Mouse (Mus musculus) cerebellum, adult 2 months (tissue): Measurements from ENCODE around the gene Hamp2. TPM values are rescaled to one million over a fixed set of nuclear protein-coding genes. Genes with fewer than 3 reads are reported as not detected.
"Not testable (repeated sequence)": the region's sequence is repeated elsewhere in the genome, so short reads cannot be mapped to it uniquely, and the experiment has no call there.

Experiments
- DNase-seq, 2 experiments: peaks; one replicate each; pipeline ENCODE4 v3.0.0; 2021
- H3K27ac ChIP-seq: fragments of 200-500 bp; 2 replicates; pipeline ENCODE4 v1.5.1; 2012; ENCODE audit warnings: low read length, control low read depth, inconsistent platforms; ENCODE audit not compliant: insufficient read depth
- H3K27me3 ChIP-seq: fragments of 200-500 bp; 2 replicates; pipeline ENCODE4 v1.6.1; 2012; ENCODE audit warnings: inconsistent platforms, mild to moderate bottlenecking, low read length, moderate library complexity; ENCODE audit not compliant: control insufficient read depth, insufficient read depth
- H3K4me1 ChIP-seq: fragments of 200-500 bp; 2 replicates; pipeline ENCODE4 v1.6.1; 2011; ENCODE audit warnings: low read length; ENCODE audit not compliant: control insufficient read depth, insufficient read depth
- H3K4me3 ChIP-seq: fragments of 200-500 bp; replicated peaks from 2 replicates; pipeline ENCODE3; 2011; ENCODE audit warnings: mild to moderate bottlenecking, low read depth, low read length, control low read depth; ENCODE audit not compliant: insufficient read depth
- CTCF ChIP-seq: fragments of 200-500 bp; IDR thresholded peaks from 2 replicates; pipeline ENCODE4 v1.5.1; 2011; ENCODE audit warnings: low read depth, mild to moderate bottlenecking, control low read depth, low read length, moderate library complexity, borderline replicate concordance; ENCODE audit not compliant: insufficient read depth
- POLR2A ChIP-seq: fragments of 200-500 bp; IDR thresholded peaks from 2 replicates; pipeline ENCODE4 v1.6.1; 2011; ENCODE audit warnings: low read length, control low read depth, borderline replicate concordance; ENCODE audit not compliant: insufficient read depth
- WGBS: fragments of 180-500 bp; shearing (Covaris S2); methylation state at CpG from one replicate; pipeline ENCODE4 v1.1.7; 2018; 5-methylcytosine and 5-hydroxymethylcytosine counted together
- polyA plus RNA-seq: library from polyadenylated mRNA; depleted of rRNA; stranded (reverse); fragments of >200 nt; gene quantifications from 2 replicates; pipeline ENCODE4 v1.2.3, GENCODE M21; 2012

Hamp2 gene
- polyA plus RNA-seq, 1 experiment = not detected

DNA sequence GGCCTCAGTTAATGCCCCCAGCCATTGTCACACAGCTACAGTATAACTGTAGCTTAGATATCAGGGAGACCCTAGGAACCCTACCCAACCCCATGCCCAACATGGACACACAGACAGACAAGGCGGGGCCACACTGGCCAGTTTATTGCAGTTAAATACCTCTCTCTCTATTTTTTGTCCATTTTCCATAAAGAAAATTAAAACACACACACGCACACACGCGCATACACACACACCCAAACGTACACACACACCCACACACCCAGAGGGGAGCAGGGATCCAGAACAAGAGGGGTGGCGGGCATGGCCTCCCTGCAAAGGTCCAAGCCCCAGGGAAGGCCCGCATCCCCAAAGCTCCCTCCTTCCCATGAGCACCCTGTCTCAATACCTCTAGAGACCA, 21.4 kb upstream of the Hamp2 start:
- peak in 1 of 2 experiments; percentile 0 for DNase-seq
- WGBS = 91% methylated on average over 7 of the region's 7 CpGs
- TF ChIP-seq CTCF (no peak), POLR2A (no peak)
- Histone ChIP-seq H3K4me1 (no peaks in the 10 kb centered on the region), H3K27ac (no peak overlapping the region), H3K4me3 (no peak overlapping the region), H3K27me3 (no peaks in the 10 kb centered on the region)

DNA sequence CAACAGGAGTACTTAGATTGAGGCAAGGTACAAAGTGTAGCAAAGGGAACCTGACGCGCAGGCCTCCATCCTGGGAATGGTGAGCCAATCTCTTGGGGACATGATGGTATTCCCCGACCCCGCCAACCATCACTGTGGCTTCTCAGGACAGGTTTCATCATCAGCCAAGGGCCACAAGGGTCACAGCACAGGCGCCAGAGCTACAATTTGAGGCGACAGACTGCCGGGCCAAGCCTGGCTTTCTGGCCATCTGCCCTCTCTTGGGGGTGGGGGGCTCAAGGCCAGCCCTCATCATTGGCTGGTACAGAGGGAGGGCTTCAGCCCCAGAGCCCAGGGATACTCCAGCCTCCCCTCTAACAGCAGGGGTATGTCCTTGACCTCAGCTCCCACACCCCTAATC, 21.0 kb upstream of the Hamp2 start:
- not testable (repeated sequence) for H3K4me3 ChIP-seq, H3K4me1 ChIP-seq, H3K27ac ChIP-seq, H3K27me3 ChIP-seq, DNase-seq
- 39% methylated on average over 7 of the region's 7 CpGs for WGBS

DNA sequence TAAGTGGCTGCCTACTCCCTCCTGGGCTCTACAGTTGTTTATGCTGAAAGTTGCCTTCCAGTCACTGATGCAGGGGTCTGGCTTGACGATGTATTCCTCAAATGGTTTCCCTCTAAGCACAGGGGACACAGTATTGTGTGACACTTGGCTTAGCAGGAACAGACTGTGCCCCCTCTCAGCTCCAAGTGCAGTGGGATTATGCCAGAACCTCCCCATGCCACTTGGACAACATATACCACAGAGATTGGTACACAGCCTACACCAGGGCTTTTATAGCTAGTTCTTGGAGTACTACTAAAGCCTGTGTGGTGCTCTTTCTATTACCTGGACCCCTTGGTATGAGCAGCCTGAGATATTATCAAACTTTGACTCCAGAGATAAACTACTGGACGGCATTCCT, 20.2 kb upstream of the Hamp2 start:
- H3K27ac ChIP-seq, H3K4me3 ChIP-seq, H3K27me3 ChIP-seq, H3K4me1 ChIP-seq, DNase-seq: not testable (repeated sequence)
- 40% methylated on average over 2 of the region's 2 CpGs for WGBS

DNA sequence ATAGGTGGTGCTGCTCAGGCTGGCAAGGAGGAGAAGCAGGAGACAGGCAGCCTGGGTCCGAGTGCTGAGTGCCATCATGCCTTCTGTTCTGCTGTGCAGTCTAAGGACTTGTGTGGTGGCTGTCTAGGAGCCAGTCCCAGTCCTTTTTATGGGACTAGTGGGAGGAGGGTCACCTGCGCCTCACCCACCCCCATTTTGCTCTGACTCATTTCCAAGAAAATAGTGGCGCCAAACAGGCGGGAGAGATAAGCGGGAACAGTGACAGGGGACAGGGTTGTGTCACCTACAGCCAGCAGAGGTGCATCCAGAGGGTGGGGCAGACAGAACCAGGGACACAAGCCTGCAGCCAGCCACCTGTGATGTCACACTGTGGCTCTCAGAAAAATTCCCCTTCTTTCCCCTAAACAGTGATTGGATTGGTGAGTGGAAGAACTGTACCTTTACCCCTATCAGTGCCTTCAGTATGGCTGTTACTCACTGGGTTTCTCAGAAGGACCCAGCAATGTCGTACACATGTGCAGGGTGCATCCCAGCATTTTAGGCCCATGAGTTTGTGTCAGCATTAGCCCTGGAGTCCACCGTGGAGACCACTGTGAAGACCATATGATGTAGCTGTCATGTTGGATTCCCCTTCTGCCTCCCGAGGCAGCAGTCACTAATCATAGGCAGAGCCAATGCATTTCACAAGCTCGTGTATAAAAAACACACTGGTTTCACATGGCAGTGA, 19.6 kb upstream of the Hamp2 start, which contains the start of gene Hamp:
Hamp (minus strand) TSS at position 124 of the 727 bp plus-strand sequence.
- Histone ChIP-seq H3K27ac (no peak within 1 kb of the TSS), H3K27me3 (no peaks in the 10 kb centered on the region), H3K4me1 (no peaks in the 10 kb centered on the region), H3K4me3 (no peak within 1 kb of the TSS)
- 46% methylated on average over 9 of the region's 9 CpGs for WGBS
- no peak for DNase-seq
- TF ChIP-seq CTCF = no peak
- no peak for TF ChIP-seq POLR2A

DNA sequence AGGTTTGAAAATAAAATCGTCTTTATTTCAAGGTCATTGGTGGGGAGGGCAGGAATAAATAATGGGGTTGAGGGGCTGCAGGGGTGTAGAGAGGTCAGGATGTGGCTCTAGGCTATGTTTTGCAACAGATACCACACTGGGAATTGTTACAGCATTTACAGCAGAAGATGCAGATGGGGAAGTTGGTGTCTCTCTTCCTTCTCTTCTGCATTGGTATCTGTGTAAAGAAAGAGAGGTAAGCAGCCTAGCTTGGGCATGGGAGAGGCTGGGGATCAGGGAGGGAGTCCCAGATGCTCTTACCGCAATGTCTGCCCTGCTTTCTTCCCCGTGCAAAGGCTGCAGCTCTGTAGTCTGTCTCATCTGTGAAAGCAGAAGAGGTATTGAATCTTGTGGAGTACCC, 17.9 kb upstream of the Hamp2 start:
- not testable (repeated sequence) for DNase-seq, H3K27me3 ChIP-seq, H3K4me1 ChIP-seq, H3K4me3 ChIP-seq, H3K27ac ChIP-seq
- 49% methylated on average over 3 of the region's 3 CpGs for WGBS

DNA sequence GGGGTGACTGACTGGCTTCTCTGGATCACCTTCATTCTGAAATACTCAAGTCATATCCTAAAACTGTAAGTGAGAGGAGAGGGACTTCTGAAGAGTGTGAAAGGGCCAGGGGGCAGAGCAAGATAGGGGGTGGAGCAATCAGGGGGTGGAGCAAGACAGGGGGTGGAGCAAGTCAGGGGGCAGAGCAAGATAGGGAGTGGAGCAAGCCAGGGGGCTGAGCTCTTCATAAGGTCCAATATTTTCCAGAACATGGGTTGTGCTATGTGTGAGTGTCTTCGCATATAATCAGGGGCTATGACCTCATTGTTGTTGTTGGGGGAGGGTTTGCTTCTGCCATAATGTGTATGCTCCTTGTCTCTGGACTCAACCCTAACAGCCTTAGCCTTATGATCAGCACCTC, 15.6 kb upstream of the Hamp2 start:
- DNase-seq, H3K4me3 ChIP-seq, H3K4me1 ChIP-seq, H3K27ac ChIP-seq, H3K27me3 ChIP-seq: not testable (repeated sequence)
- 100% methylated on average over 1 of the region's 1 CpGs for WGBS

DNA sequence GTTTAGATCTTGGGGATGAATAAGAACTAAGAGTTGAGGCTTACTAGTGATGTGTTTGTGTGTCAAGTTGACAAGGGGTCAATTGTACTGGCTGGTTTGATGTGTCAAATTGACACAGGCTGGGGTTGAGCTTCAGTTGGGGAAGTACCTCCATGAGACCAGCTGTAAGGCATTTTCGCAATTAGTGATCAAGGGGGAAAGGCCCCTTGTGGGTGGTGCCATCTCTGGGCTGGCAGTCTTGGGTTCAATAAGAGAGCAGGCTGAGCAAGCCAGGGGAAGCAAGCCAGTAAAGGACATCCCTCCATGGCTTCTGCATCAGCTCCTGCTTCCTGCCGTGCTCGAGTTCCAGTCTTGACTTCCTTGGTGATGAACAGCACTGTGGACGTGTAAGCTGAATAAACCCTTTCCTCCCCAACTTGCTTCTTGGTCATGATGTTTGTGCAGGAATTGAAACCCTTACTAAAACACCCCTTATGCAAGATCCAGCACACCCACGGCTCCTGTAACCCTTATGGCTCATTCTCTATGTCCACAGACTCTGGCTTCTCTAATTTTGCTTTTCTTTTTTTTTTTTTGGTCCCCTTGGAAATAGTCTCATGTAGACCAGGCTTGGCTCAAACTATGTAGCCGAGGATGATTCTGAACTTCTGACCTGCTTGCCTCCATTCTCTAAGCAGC, 11.1 kb upstream of the Hamp2 start:
- not testable (repeated sequence) for H3K27ac ChIP-seq, H3K4me3 ChIP-seq, H3K27me3 ChIP-seq, H3K4me1 ChIP-seq, DNase-seq
- WGBS = 52% methylated on average over 6 of the region's 6 CpGs

DNA sequence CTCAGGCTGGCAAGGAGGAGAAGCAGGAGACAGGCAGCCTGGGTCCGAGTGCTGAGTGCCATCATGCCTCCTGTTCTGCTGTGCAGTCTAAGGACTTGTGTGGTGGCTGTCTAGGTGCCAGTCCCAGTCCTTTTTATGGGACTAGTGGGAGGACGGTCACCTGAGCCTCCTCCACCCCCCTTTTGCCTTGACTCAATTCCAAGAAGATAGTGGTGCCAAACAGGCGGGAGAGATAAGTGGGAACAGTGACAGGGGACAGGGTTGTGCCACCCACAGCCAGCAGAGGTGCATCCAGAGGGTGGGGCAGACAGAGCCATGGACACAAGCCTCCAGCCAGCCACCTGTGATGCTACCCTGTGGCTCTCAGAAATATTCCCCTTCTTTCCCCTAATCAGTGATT, 410 bp downstream of the Hamp2 start:
- no peak overlapping the region for H3K4me3 ChIP-seq
- H3K27ac ChIP-seq = no peak overlapping the region
- H3K4me1 ChIP-seq = no peaks in the 10 kb centered on the region
- DNase-seq = no peak
- TF ChIP-seq CTCF (no peak), POLR2A (no peak)
- no peaks in the 10 kb centered on the region for H3K27me3 ChIP-seq
- 38% methylated on average over 3 of the region's 3 CpGs for WGBS

DNA sequence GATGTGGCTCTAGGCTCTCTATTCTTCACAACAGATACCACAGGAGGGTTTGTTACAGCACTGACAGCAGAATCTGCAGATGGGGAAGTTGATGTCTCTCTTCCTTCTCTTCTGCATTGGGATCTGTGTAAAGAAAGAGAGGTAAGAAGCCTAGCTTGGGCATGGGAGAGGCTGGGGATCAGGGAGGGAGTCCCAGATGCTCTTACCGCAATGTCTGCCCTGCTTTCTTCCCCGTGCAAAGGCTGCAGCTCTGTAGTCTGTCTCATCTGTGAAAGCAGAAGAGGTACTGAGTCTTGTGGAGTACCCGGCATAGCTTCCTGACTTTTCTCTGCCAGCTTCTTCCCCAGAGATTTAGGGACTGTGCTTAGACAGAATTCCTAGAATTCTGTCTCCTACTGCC, 2.0 kb downstream of the Hamp2 start:
- not testable (repeated sequence) for DNase-seq, H3K27ac ChIP-seq, H3K27me3 ChIP-seq, H3K4me3 ChIP-seq, H3K4me1 ChIP-seq
- WGBS = 39% methylated on average over 3 of the region's 3 CpGs
